Mouse (Mus musculus) liver, embryonic 16.5 days (tissue): ENCODE data around the gene Il21r. TPM values are rescaled to one million over a fixed set of nuclear protein-coding genes. Genes with fewer than 3 reads are reported as not detected.

Experiments used
- ATAC-seq: fragments of 200-750 bp; cut with Nextera tagmentation; 2 replicates; pipeline ENCODE4 v1.8.0; 2017; ENCODE audit warnings: low read depth, mild to moderate bottlenecking, moderate number of reproducible peaks, moderate library complexity
- H3K27ac ChIP-seq: fragments of 300-500 bp; sonication (generic); 2 replicates; pipeline ENCODE4 v1.5.1; 2014; ENCODE audit warnings: mild to moderate bottlenecking, low read length
- H3K27me3 ChIP-seq: fragments of 300-500 bp; sonication (generic); 2 replicates; pipeline ENCODE4 v1.6.1; 2014; ENCODE audit warnings: low read depth, low read length, mixed read lengths; ENCODE audit not compliant: control insufficient read depth, insufficient read depth
- H3K36me3 ChIP-seq: fragments of 300-500 bp; sonication (generic); 2 replicates; pipeline ENCODE4 v1.6.1; 2014; ENCODE audit warnings: mild to moderate bottlenecking; ENCODE audit not compliant: control insufficient read depth, insufficient read depth
- H3K4me1 ChIP-seq: fragments of 300-500 bp; sonication (generic); 2 replicates; pipeline ENCODE4 v1.6.1; 2014; ENCODE audit warnings: low read depth, low read length, mixed read lengths; ENCODE audit not compliant: control insufficient read depth
- H3K4me2 ChIP-seq: fragments of 300-500 bp; sonication (generic); 2 replicates; pipeline ENCODE4 v1.6.1; 2014; ENCODE audit warnings: low read depth, low read length, mixed read lengths
- H3K4me3 ChIP-seq: fragments of 300-500 bp; sonication (generic); 2 replicates; pipeline ENCODE4 v1.5.1; 2014; ENCODE audit warnings: low read depth, mild to moderate bottlenecking, low read length
- H3K9ac ChIP-seq: fragments of 300-500 bp; sonication (generic); 2 replicates; pipeline ENCODE4 v1.6.1; 2014; ENCODE audit warnings: low read depth, low read length
- H3K9me3 ChIP-seq: fragments of 300-500 bp; sonication (generic); replicated peaks from 2 replicates; pipeline ENCODE4 v1.6.1; 2016; ENCODE audit warnings: low read length; ENCODE audit not compliant: control insufficient read depth
- WGBS: fragments of 180-500 bp; shearing (Covaris S2); extraction: QIAGEN DNeasy Blood & Tissue Kit; methylation state at CpG from one replicate; pipeline ENCODE4 v1.1.7; 2014; ENCODE audit not compliant: insufficient replicate concordance; 5-methylcytosine and 5-hydroxymethylcytosine counted together
- polyA plus RNA-seq: library from polyadenylated mRNA; unstranded; fragments of >200 nt; fragmentation: Nextera tagmentation; extraction: Ambion mirVana; gene quantifications from 2 replicates; pipeline ENCODE4 v1.2.1, GENCODE M21; 2015

Gene Il21r
- polyA plus RNA-seq, 1 experiment from 2014 or later, result 1.0 TPM

DNA sequence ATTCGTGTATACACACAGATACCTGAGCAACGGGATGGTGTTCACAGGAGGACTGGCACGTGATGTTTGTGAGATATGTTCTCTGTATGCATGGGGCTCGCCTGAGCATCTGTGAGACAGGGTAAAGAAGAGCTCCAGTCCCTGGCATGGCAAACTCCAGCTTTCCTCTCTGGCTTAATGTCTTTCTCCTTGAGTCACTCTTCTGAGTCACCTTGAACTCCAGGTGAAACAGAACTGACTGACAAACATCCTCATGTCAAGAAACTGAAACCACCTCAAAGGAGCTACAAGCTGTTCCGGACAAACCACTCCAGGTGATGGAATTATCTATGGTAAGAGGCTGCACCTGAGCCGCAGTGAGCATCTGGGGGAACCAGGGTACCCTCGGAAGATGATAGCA lies 13.3 kb upstream of the Il21r start:
- no peak overlapping the region for H3K4me3 ChIP-seq
- H3K9ac ChIP-seq, result no peak overlapping the region
- WGBS, result 64% methylated on average over 7 of the region's 7 CpGs
- no peak for ATAC-seq
- H3K36me3 ChIP-seq, result no peaks in the 10 kb centered on the region
- no peaks in the 10 kb centered on the region for H3K4me1 ChIP-seq
- no peak overlapping the region for H3K4me2 ChIP-seq
- H3K27ac ChIP-seq, result no peak overlapping the region
- H3K27me3 ChIP-seq, result no peaks in the 10 kb centered on the region
- peaks cover 2% of the 10 kb centered on the region; the same call in 1 of the 2 replicates for H3K9me3 ChIP-seq

DNA sequence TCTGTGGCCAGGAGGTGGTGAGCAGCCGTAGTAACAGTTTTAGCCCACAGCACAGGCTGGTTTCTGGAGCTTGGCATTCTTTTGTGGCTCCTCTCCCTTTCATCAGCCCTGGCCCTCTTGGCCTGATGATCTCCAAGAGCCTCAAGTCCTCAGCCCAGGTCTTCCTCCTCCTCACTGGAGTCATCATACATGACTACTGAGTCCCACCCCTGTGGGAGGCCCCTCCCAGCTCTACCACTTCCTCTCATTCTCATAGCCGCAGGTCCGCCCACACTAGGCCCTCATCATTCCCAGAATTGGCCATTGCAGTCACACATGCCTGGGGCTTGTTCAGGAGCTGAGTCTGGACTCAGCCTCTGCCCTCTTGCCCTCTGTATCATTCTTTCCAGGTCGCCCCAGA lies 9.4 kb upstream of the Il21r start:
- peak; percentile 24; the same call in 1 of the 2 replicates for ATAC-seq
- no peak overlapping the region for H3K27ac ChIP-seq
- H3K27me3 ChIP-seq, result no peaks in the 10 kb centered on the region
- no peak overlapping the region for H3K9ac ChIP-seq
- H3K4me1 ChIP-seq, result no peaks in the 10 kb centered on the region
- no peak overlapping the region for H3K4me2 ChIP-seq
- H3K36me3 ChIP-seq, result no peaks in the 10 kb centered on the region
- H3K4me3 ChIP-seq, result no peak overlapping the region
- no peaks in the 10 kb centered on the region for H3K9me3 ChIP-seq
- WGBS, result 24% methylated on average over 4 of the region's 4 CpGs

DNA sequence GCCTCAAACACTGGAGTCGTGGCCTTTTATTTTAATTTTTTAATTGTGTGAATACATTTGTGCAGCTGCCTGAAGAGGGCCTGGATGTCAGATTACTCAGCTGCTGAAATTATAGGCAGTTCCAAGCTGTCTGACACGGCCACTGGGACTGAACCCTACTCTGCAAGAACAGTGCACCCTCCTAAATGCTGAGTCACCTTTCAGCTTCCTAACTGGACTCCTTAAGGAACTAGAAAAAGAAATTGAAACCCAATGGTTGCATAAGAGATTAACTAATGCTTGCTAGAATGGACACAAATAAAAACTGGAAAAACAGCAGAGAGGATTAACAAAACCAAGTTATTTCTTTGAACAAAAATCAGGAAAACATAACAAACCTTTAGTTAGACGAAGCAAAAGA lies 6.8 kb upstream of the Il21r start:
- Histone ChIP-seq H3K27me3 (no peaks in the 10 kb centered on the region), H3K27ac (no peak overlapping the region), H3K4me2 (no peak overlapping the region), H3K9ac (no peak overlapping the region), H3K36me3 (no peaks in the 10 kb centered on the region), H3K4me3 (no peak overlapping the region), H3K9me3 (no peaks in the 10 kb centered on the region), H3K4me1 (no peaks in the 10 kb centered on the region)
- ATAC-seq, result no peak
- 28% methylated on average over 3 of the region's 3 CpGs for WGBS

DNA sequence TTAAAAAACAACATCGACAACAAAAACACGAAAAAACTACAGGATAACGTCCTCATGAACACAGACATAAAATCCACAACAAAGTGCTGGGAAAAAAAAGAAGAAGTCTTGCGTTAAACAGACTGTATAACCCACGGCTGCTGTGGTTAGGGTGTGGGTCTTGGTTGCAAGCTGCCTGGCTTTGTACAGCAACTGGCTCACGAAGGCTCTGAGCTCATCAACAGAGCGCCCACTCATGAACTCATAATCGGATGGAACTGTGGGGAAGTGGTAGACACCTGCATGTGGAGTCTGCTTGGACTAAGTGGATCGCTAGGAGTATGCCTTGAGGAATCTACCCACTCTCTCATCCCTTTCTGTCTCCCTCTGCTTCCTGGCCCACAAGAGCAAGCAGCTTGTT lies 6.1 kb upstream of the Il21r start:
- Histone ChIP-seq H3K4me2 (no peak overlapping the region), H3K4me1 (no peaks in the 10 kb centered on the region), H3K27ac (no peak overlapping the region), H3K36me3 (no peaks in the 10 kb centered on the region), H3K9me3 (no peaks in the 10 kb centered on the region), H3K4me3 (no peak overlapping the region), H3K9ac (no peak overlapping the region), H3K27me3 (no peaks in the 10 kb centered on the region)
- no peak for ATAC-seq
- WGBS, result 31% methylated on average over 9 of the region's 9 CpGs

DNA sequence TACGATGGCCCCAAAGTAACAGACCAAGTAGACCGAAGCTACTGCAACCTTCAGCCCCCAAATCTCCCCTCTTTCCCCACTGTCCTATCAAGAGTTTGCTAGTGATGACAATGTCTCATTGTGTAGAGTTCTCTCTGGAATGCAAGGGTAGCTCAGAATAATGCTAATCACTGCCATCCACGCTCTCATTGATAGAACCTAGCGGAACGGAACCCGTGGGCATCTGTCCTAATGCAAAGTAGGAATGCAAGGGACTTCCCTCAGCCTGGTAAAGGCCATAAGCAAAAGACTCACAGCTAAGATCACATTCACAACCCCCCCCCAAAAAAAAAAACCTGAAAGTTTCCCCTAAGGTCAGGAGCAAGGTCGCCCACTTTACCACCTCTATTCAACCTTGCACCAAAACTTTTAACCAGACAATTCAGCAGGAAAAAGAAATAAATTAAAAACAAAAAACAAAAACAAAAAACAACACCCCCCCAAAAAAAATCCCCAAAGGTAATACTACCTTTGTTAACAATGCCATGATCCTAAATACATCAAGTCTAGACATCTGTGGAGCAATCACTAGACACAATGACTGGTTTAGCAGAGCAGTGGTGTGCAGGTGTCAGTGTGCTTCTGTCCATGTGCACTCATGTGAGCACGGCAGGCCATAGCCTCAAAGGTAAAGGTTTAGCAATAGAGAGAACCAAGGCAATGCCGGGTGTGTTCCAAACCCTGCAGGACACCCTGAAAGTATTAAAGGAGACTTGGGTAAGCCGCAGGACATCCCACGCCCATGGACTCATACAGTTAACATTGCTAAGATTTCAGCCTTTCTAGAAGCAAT lies 5.5 kb upstream of the Il21r start:
- Histone ChIP-seq H3K4me1 (peaks cover under 1% of the 10 kb centered on the region; the same call in 1 of the 2 replicates), H3K4me3 (no peak overlapping the region), H3K9me3 (no peaks in the 10 kb centered on the region), H3K27ac (no peak overlapping the region), H3K27me3 (no peaks in the 10 kb centered on the region), H3K9ac (no peak overlapping the region), H3K4me2 (no peak overlapping the region), H3K36me3 (no peaks in the 10 kb centered on the region)
- no peak for ATAC-seq
- WGBS, result 72% methylated on average over 11 of the region's 11 CpGs

DNA sequence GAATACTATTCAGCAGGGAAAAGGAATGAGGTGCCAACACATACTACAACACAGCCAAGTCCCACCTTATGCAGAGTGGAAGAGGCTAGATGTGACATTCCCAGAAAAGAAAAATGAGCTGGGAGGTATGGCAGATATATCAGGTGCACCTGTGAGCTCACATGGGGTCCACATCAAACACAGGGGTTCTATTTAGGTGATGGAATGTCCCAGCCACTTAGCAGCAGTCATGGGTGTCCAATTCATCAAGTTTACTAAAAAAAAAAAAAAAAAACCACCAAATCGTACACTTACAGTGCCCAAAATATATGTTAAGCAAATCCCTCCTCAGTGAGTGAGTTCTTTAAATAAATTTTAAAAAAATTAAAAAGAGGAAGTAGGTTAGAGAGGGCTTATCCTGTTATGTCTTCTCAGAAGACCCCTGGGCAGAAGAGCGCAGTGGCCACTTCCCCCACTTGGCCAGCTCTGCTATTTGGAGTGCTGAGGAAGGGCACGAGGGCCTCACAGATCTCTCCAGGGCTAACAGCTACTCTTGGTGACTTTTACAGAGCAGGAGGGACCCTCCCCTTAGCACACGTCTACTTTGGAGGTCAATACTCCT lies 3.8 kb upstream of the Il21r start:
- WGBS, result 11% methylated on average over 4 of the region's 4 CpGs

DNA sequence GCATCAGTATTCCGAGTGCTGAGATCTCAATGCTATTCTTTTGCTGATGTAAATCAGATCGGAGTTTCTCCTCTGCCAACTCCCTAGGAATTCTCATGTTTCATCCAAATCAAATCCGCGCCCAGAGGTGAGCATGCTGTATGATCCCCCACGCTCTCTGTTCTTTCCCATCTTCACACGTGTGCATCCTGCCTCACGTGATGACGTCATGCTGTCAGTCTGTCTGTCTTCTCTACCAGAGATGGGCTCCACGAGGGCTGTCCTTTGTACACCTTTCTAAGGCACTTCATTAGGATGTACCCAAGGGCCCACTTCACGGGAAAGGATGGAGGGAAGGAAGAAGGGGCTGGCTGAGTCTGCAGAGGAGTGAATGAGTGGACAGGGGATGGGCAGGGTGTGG lies 3.1 kb upstream of the Il21r start:
- Histone ChIP-seq H3K9ac (no peak overlapping the region), H3K27ac (no peak overlapping the region), H3K36me3 (no peaks in the 10 kb centered on the region), H3K27me3 (no peaks in the 10 kb centered on the region), H3K4me2 (no peak overlapping the region), H3K9me3 (no peaks in the 10 kb centered on the region), H3K4me1 (peaks cover 3% of the 10 kb centered on the region; the same call in 1 of the 2 replicates), H3K4me3 (no peak overlapping the region)
- WGBS, result 39% methylated on average over 10 of the region's 10 CpGs
- ATAC-seq, result no peak

More for the DNA sequence above, 3.8 kb upstream of the Il21r start:
- H3K4me2 ChIP-seq, result no peak overlapping the region
- no peaks in the 10 kb centered on the region for H3K9me3 ChIP-seq
- no peak for ATAC-seq
- no peak overlapping the region for H3K27ac ChIP-seq
- no peaks in the 10 kb centered on the region for H3K27me3 ChIP-seq
- H3K4me3 ChIP-seq, result no peak overlapping the region
- peaks cover 3% of the 10 kb centered on the region; the same call in 1 of the 2 replicates for H3K4me1 ChIP-seq
- H3K36me3 ChIP-seq, result no peaks in the 10 kb centered on the region
- H3K9ac ChIP-seq, result no peak overlapping the region

DNA sequence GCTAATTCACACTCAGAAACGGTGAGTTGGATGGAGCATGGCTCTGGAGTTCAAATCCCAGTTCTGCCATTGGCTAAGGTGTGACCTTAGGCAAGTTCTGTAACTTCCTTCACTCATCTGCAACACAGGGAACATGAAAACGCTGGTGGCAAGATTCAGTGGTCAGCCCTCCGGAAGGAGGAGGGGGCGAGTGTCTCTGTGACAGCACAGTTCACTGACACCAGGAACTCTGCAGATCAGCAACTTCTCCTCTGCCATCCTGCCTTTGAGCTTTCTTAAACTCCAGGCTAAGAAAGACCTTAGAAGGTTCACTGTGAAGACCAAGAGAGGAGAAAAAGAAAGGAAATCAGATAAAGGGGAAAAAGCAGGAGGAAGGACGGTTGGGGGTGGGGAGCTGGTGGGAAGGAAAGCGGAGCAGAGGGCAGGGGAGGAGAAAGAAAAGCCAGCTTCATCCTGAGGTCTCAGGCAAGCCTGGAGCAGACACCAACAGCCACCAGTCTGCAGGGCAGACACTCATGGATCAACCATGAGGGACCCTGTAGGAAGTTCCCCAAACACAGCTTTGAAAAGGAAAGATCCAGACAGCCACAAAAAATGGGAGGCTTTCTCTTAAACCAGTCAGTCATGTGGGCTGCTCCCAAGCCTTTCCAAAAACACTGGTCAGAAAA lies 2.5 kb upstream of the Il21r start:
- 6% methylated on average over 6 of the region's 6 CpGs for WGBS
- ATAC-seq, result peak; percentile 17; the same call in 1 of the 2 replicates
- Histone ChIP-seq H3K27ac (0 out of 2 replicates have a peak overlapping the region, but pooled peaks have one; percentile 26), H3K4me1 (peaks cover 3% of the 10 kb centered on the region; the same call in 1 of the 2 replicates), H3K27me3 (no peaks in the 10 kb centered on the region), H3K36me3 (no peaks in the 10 kb centered on the region), H3K4me2 (0 out of 2 replicates have a peak overlapping the region, but pooled peaks have one; percentile 8), H3K9ac (no peak overlapping the region), H3K4me3 (no peak overlapping the region), H3K9me3 (no peaks in the 10 kb centered on the region)
